Comparison of ENCODE assay signal across 19 mouse cellular contexts in the genomic region with DNA sequence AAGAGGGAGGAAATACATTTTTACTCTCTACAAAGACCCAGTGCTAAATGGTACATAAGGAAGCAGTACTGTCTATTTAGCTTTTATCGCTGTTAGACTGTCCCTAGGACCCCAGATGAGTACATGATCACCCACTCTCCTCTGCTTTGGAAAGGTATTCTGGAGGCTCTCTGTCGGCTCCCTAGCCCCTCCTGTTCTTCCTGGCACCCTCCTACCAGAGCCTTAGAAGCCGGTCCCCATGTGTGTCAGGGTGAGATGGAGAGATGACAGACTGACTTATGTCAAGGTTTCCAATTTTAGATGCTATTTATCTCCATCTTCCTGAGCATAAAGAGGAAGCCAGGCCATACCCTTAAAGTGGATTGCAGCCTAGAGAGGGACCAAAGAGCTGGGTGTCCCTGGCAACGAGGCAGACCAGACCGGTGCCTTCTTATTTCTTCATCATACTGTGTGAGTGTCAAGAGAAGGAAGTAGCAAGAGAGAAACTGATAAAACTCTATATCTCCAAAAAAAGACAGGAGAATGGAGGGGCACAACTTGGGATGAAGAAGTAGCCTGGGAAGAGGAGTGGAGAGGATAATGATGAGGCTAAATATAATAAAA. TPM values are rescaled to one million over a fixed set of nuclear protein-coding genes. Genes with fewer than 3 reads are reported as not detected.
DNase-seq lines count a peak whose midpoint lies in the region; ATAC-seq and TF ChIP-seq lines count a peak whose summit lies in the region.
"Had no signal": no experiment of that assay in that cellular context is flagged by ENCODE, and none has a peak within 500 bp of the region (broad histone marks: within the 10 kb centered on the region; RNA-seq: fewer than 3 reads in every experiment).

No protein-coding gene starts in this region.

- H3K4me2 ChIP-seq in midbrain, embryonic 11.5 days: no peak overlapping the region
- H3K4me2 ChIP-seq: hindbrain, embryonic 12.5 days; liver, embryonic 13.5 days; midbrain, embryonic 13.5 days had no signal

- peaks cover 31% of the 10 kb centered on the region for H3K4me1 ChIP-seq in kidney, adult 2 months (ENCODE audit: control insufficient read depth, insufficient read depth, low read length)
- no peaks in the 10 kb centered on the region; the same call in 1 of the 2 replicates for H3K4me1 ChIP-seq in midbrain, embryonic 11.5 days (ENCODE audit: control insufficient read depth, insufficient read depth, low read length)
- H3K4me1 ChIP-seq in midbrain, embryonic 10.5 days: peaks cover 11% of the 10 kb centered on the region

- ATAC-seq in midbrain, embryonic 11.5 days (ENCODE audit: low FRiP score): no peak
- ATAC-seq: forebrain, embryonic 16.5 days; midbrain, embryonic 13.5 days had no signal

- no peaks in the 10 kb centered on the region for H3K9me3 ChIP-seq in midbrain, embryonic 11.5 days (ENCODE audit: control insufficient read depth, low read length)
- no peaks in the 10 kb centered on the region for H3K9me3 ChIP-seq in midbrain, embryonic 10.5 days (replicated peaks)
- H3K9me3 ChIP-seq: heart, embryonic 15.5 days; hindbrain, embryonic 12.5 days; liver, embryonic 13.5 days; midbrain, embryonic 13.5 days had no signal

- peak overlapping the region; percentile 71 for H3K27ac ChIP-seq in kidney, adult 2 months (ENCODE audit: insufficient read depth, low read depth, low read length)
- H3K27ac ChIP-seq in midbrain, embryonic 11.5 days (ENCODE audit: low read depth, low read length): no peak overlapping the region
- no peak overlapping the region for H3K27ac ChIP-seq in midbrain, embryonic 10.5 days (replicated peaks)
- H3K27ac ChIP-seq: hindbrain, embryonic 12.5 days; liver, embryonic 13.5 days; midbrain, embryonic 13.5 days had no signal

- 22% methylated on average over 5 of the region's 5 CpGs for WGBS in kidney, adult 2 months
- 71% methylated on average over 5 of the region's 5 CpGs for WGBS in midbrain, embryonic 11.5 days
- 75% methylated on average over 5 of the region's 5 CpGs for WGBS in midbrain, embryonic 10.5 days

- TF ChIP-seq CTCF in kidney, adult 2 months (conservative IDR thresholded peaks at IDR 0.05; ENCODE audit: insufficient read depth, insufficient read length, low read depth, low read length): no peak

- no peaks in the 10 kb centered on the region for H3K27me3 ChIP-seq in kidney, adult 2 months (replicated peaks; ENCODE audit: control insufficient read depth, insufficient read depth, low read length)
- peaks cover 21% of the 10 kb centered on the region for H3K27me3 ChIP-seq in midbrain, embryonic 11.5 days (ENCODE audit: control insufficient read depth, insufficient read depth, low read length)
- H3K27me3 ChIP-seq in midbrain, embryonic 10.5 days (ENCODE audit: low read depth, poor library complexity, severe bottlenecking): peaks cover 55% of the 10 kb centered on the region

- H3K4me3 ChIP-seq in kidney, adult 2 months (ENCODE audit: insufficient read depth, low read depth, low read length): peak overlapping the region; percentile 7
- no peak overlapping the region for H3K4me3 ChIP-seq in midbrain, embryonic 11.5 days (ENCODE audit: low read depth, low read length)
- H3K4me3 ChIP-seq in midbrain, embryonic 10.5 days: no peak overlapping the region
- H3K4me3 ChIP-seq: erythroblast, embryonic 14.5 days; heart, embryonic 15.5 days; hindbrain, embryonic 12.5 days; liver, embryonic 13.5 days; midbrain, embryonic 13.5 days had no signal

- peak; percentile 18 for DNase-seq in kidney, adult 2 months
- no peak for DNase-seq in kidney, postnatal 36 days
- peak; percentile 81 for DNase-seq in midbrain, embryonic 11.5 days (ENCODE audit: low spot score, missing footprints)
- DNase-seq in midbrain, embryonic 10.5 days (ENCODE audit: low spot score): no peak
- peak; percentile 13 for DNase-seq in kidney, postnatal 10 days
- DNase-seq in ovary, adult 18-20 months (ENCODE audit: low spot score): no peak
- DNase-seq in testis, postnatal 10 days (ENCODE audit: low spot score): no peak
- DNase-seq: adrenal gland, adult 2 months; cerebellum, adult 9-10 months; layer of hippocampus, postnatal 36 days; liver, embryonic 13.5 days; lung, postnatal 14 days; thymus, adult 18-20 months had no signal

- no peaks in the 10 kb centered on the region for H3K36me3 ChIP-seq in kidney, adult 2 months (ENCODE audit: control insufficient read depth, insufficient read depth, low read length)
- H3K36me3 ChIP-seq in midbrain, embryonic 11.5 days (ENCODE audit: control insufficient read depth, insufficient read depth, low read length): no peaks in the 10 kb centered on the region
- H3K36me3 ChIP-seq in midbrain, embryonic 10.5 days: no peaks in the 10 kb centered on the region
- H3K36me3 ChIP-seq: G1E; heart, embryonic 15.5 days; hindbrain, embryonic 12.5 days; liver, embryonic 13.5 days; midbrain, embryonic 13.5 days had no signal

- H3K9ac ChIP-seq in midbrain, embryonic 11.5 days (ENCODE audit: low read length): no peak overlapping the region
- H3K9ac ChIP-seq: heart, embryonic 15.5 days; hindbrain, embryonic 12.5 days; liver, embryonic 13.5 days; midbrain, embryonic 13.5 days had no signal

- no peak for TF ChIP-seq POLR2A in kidney, adult 2 months (IDR thresholded peaks at IDR 0.05; ENCODE audit: low read depth, low read length)

RNA-seq across cellular contexts. Expression of a gene that starts 2.3 kb away (rescaled TPM):
- 4,855 and 6,899 TPM in 2 replicates for polyA plus RNA-seq in kidney, adult 2 months (2012; rRNA removed)
- 25.1 and 26.8 TPM in 2 replicates for polyA plus RNA-seq in midbrain, embryonic 11.5 days (2014; fragmentation: Nextera tagmentation; extraction: Ambion mirVana)
- 10.4 and 16.3 TPM in 2 replicates for polyA plus RNA-seq in midbrain, embryonic 10.5 days (2016; fragmentation: Nextera tagmentation; extraction: Ambion mirVana)
- polyA plus RNA-seq: G1E had no signal

Comparison
In these comparisons a context has a peak if more than half of its experiments do, and no peak if none do; other contexts are left out.
1. DNase-seq: peak in kidney, adult 2 months (single experiment), midbrain, embryonic 11.5 days (single experiment) and kidney, postnatal 10 days (single experiment); none in kidney, postnatal 36 days (0 of 2), midbrain, embryonic 10.5 days (single experiment), ovary, adult 18-20 months (single experiment) and testis, postnatal 10 days (single experiment).
2. RNA of a gene that starts 2.3 kb away (polyA plus RNA-seq): 4,855 to 6,899 TPM in kidney, adult 2 months; 25.1 to 26.8 TPM in midbrain, embryonic 11.5 days and 10.4 to 16.3 TPM in midbrain, embryonic 10.5 days; every median in the first group is over 100 times any median in the second.